Mouse (Mus musculus): ENCODE measurements at regions not wholly inside any gene's neighbourhood (a gene's known extent, or its start where the extent isn't known, plus 50 kb on each side); places are given as distances from the start of the nearest gene placed in this dataset.

GRCm38 (mm10) chr2:46678366-46678765, 1561.2 kb upstream of the Zeb2 start:
- WGBS: 66% methylated on average over 2 of the region's 2 CpGs
- DNase-seq (ENCODE audit: low spot score, missing footprints): no peak

GRCm38 (mm10) chr2:46669517-46670291, 1552.5 kb upstream of the Zeb2 start:
- no peak overlapping the region for H3K9ac ChIP-seq (ENCODE audit: low read length)
- H3K36me3 ChIP-seq (ENCODE audit: control insufficient read depth, insufficient read depth, low read length): no peaks in the 10 kb centered on the region
- no peak overlapping the region for H3K4me3 ChIP-seq (ENCODE audit: low read depth, low read length)
- DNase-seq (ENCODE audit: low spot score, missing footprints) (peak; percentile 89), ATAC-seq (ENCODE audit: low FRiP score) (peak; percentile 78)
- no peak overlapping the region for H3K4me2 ChIP-seq
- no peaks in the 10 kb centered on the region for H3K9me3 ChIP-seq (ENCODE audit: control insufficient read depth, low read length)
- H3K27me3 ChIP-seq (ENCODE audit: control insufficient read depth, insufficient read depth, low read length): no peaks in the 10 kb centered on the region
- WGBS: 44% methylated on average over 13 of the region's 13 CpGs
- H3K4me1 ChIP-seq (ENCODE audit: control insufficient read depth, insufficient read depth, low read length): peaks cover 12% of the 10 kb centered on the region; the same call in 1 of the 2 replicates
- H3K27ac ChIP-seq (ENCODE audit: low read depth, low read length): no peak overlapping the region; the same call in 1 of the 2 replicates

More at GRCm38 (mm10) chr2:46678366-46678765, 1561.2 kb upstream of the Zeb2 start:
- no peak overlapping the region for H3K27ac ChIP-seq (ENCODE audit: low read depth, low read length)
- H3K9me3 ChIP-seq (ENCODE audit: control insufficient read depth, low read length): no peaks in the 10 kb centered on the region
- H3K4me2 ChIP-seq: no peak overlapping the region
- H3K4me3 ChIP-seq (ENCODE audit: low read depth, low read length): no peak overlapping the region
- no peaks in the 10 kb centered on the region for H3K36me3 ChIP-seq (ENCODE audit: control insufficient read depth, insufficient read depth, low read length)
- no peak overlapping the region for H3K9ac ChIP-seq (ENCODE audit: low read length)
- no peak for ATAC-seq (ENCODE audit: low FRiP score)
- H3K4me1 ChIP-seq (ENCODE audit: control insufficient read depth, insufficient read depth, low read length): no peaks in the 10 kb centered on the region
- no peaks in the 10 kb centered on the region for H3K27me3 ChIP-seq (ENCODE audit: control insufficient read depth, insufficient read depth, low read length)

- no peaks in the 10 kb centered on the region for H3K9me3 ChIP-seq (ENCODE audit: control insufficient read depth, low read length)
- peaks cover 12% of the 10 kb centered on the region; the same call in 1 of the 2 replicates for H3K4me1 ChIP-seq (ENCODE audit: control insufficient read depth, insufficient read depth, low read length)
- peak; percentile 14; the same call in 1 of the 2 replicates for ATAC-seq (ENCODE audit: low FRiP score)
- no peak overlapping the region for H3K27ac ChIP-seq (ENCODE audit: low read depth, low read length)
- H3K4me3 ChIP-seq (ENCODE audit: low read depth, low read length): no peak overlapping the region
- no peaks in the 10 kb centered on the region for H3K27me3 ChIP-seq (ENCODE audit: control insufficient read depth, insufficient read depth, low read length)
- H3K36me3 ChIP-seq (ENCODE audit: control insufficient read depth, insufficient read depth, low read length): no peaks in the 10 kb centered on the region
- 23% methylated on average over 3 of the region's 3 CpGs for WGBS
- no peak overlapping the region; the same call in 1 of the 2 replicates for H3K4me2 ChIP-seq
- DNase-seq (ENCODE audit: low spot score, missing footprints): no peak
- H3K9ac ChIP-seq (ENCODE audit: low read length): no peak overlapping the region
Observed at GRCm38 (mm10) chr2:46666990-46667337, 1549.8 kb upstream of the Zeb2 start.

GRCm38 (mm10) chr2:46666084-46666989, 1549.1 kb upstream of the Zeb2 start:
- ATAC-seq (ENCODE audit: low FRiP score) (peak; percentile 61), DNase-seq (ENCODE audit: low spot score, missing footprints) (peak; percentile 87)
- no peak overlapping the region for H3K4me3 ChIP-seq (ENCODE audit: low read depth, low read length)
- no peaks in the 10 kb centered on the region for H3K36me3 ChIP-seq (ENCODE audit: control insufficient read depth, insufficient read depth, low read length)
- no peaks in the 10 kb centered on the region for H3K9me3 ChIP-seq (ENCODE audit: control insufficient read depth, low read length)
- H3K27me3 ChIP-seq (ENCODE audit: control insufficient read depth, insufficient read depth, low read length): no peaks in the 10 kb centered on the region
- H3K27ac ChIP-seq (ENCODE audit: low read depth, low read length): no peak overlapping the region
- no peak overlapping the region for H3K9ac ChIP-seq (ENCODE audit: low read length)
- 33% methylated on average over 10 of the region's 10 CpGs for WGBS
- peaks cover 12% of the 10 kb centered on the region; the same call in 1 of the 2 replicates for H3K4me1 ChIP-seq (ENCODE audit: control insufficient read depth, insufficient read depth, low read length)
- H3K4me2 ChIP-seq: peak overlapping the region; percentile 2

- H3K27me3 ChIP-seq (ENCODE audit: control insufficient read depth, insufficient read depth, low read length): no peaks in the 10 kb centered on the region
- WGBS: 85% methylated on average over 3 of the region's 3 CpGs
- no peak overlapping the region for H3K9ac ChIP-seq (ENCODE audit: low read length)
- no peaks in the 10 kb centered on the region for H3K36me3 ChIP-seq (ENCODE audit: control insufficient read depth, insufficient read depth, low read length)
- H3K4me3 ChIP-seq (ENCODE audit: low read depth, low read length): no peak overlapping the region
- no peak overlapping the region for H3K27ac ChIP-seq (ENCODE audit: low read depth, low read length)
- ATAC-seq (ENCODE audit: low FRiP score): no peak
- H3K4me2 ChIP-seq: no peak overlapping the region
- DNase-seq (ENCODE audit: low spot score, missing footprints): no peak
- peaks cover 8% of the 10 kb centered on the region; the same call in 1 of the 2 replicates for H3K4me1 ChIP-seq (ENCODE audit: control insufficient read depth, insufficient read depth, low read length)
- no peaks in the 10 kb centered on the region for H3K9me3 ChIP-seq (ENCODE audit: control insufficient read depth, low read length)
Observed at GRCm38 (mm10) chr2:46661876-46662275, 1544.7 kb upstream of the Zeb2 start.

- no peak for DNase-seq (ENCODE audit: low spot score, missing footprints)
- H3K9ac ChIP-seq (ENCODE audit: low read length): no peak overlapping the region
- no peak overlapping the region for H3K4me2 ChIP-seq
- no peaks in the 10 kb centered on the region for H3K36me3 ChIP-seq (ENCODE audit: control insufficient read depth, insufficient read depth, low read length)
- H3K9me3 ChIP-seq (ENCODE audit: control insufficient read depth, low read length): no peaks in the 10 kb centered on the region
- H3K27ac ChIP-seq (ENCODE audit: low read depth, low read length): no peak overlapping the region
- WGBS: 86% methylated on average over 3 of the region's 3 CpGs
- H3K27me3 ChIP-seq (ENCODE audit: control insufficient read depth, insufficient read depth, low read length): no peaks in the 10 kb centered on the region
- H3K4me1 ChIP-seq (ENCODE audit: control insufficient read depth, insufficient read depth, low read length): peaks cover 3% of the 10 kb centered on the region; the same call in 1 of the 2 replicates
- no peak overlapping the region for H3K4me3 ChIP-seq (ENCODE audit: low read depth, low read length)
- no peak for ATAC-seq (ENCODE audit: low FRiP score)
Observed at GRCm38 (mm10) chr2:46660577-46660976, 1543.4 kb upstream of the Zeb2 start.

GRCm38 (mm10) chr2:46655289-46655688, 1538.1 kb upstream of the Zeb2 start:
- DNase-seq (ENCODE audit: low spot score, missing footprints) (no peak), ATAC-seq (ENCODE audit: low FRiP score) (no peak)
- Histone ChIP-seq H3K36me3 (ENCODE audit: control insufficient read depth, insufficient read depth, low read length) (no peaks in the 10 kb centered on the region), H3K27me3 (ENCODE audit: control insufficient read depth, insufficient read depth, low read length) (no peaks in the 10 kb centered on the region), H3K4me2 (no peak overlapping the region), H3K9ac (ENCODE audit: low read length) (no peak overlapping the region), H3K4me1 (ENCODE audit: control insufficient read depth, insufficient read depth, low read length) (no peaks in the 10 kb centered on the region), H3K4me3 (ENCODE audit: low read depth, low read length) (no peak overlapping the region), H3K27ac (ENCODE audit: low read depth, low read length) (no peak overlapping the region), H3K9me3 (ENCODE audit: control insufficient read depth, low read length) (no peaks in the 10 kb centered on the region)
- 88% methylated on average over 1 of the region's 1 CpGs for WGBS

GRCm38 (mm10) chr2:46652616-46653015, 1535.4 kb upstream of the Zeb2 start:
- 95% methylated on average over 1 of the region's 1 CpGs for WGBS
- no peak overlapping the region for H3K4me3 ChIP-seq (ENCODE audit: low read depth, low read length)
- no peaks in the 10 kb centered on the region for H3K4me1 ChIP-seq (ENCODE audit: control insufficient read depth, insufficient read depth, low read length)
- H3K36me3 ChIP-seq (ENCODE audit: control insufficient read depth, insufficient read depth, low read length): no peaks in the 10 kb centered on the region
- no peak overlapping the region for H3K27ac ChIP-seq (ENCODE audit: low read depth, low read length)
- DNase-seq (ENCODE audit: low spot score, missing footprints): no peak
- no peaks in the 10 kb centered on the region for H3K27me3 ChIP-seq (ENCODE audit: control insufficient read depth, insufficient read depth, low read length)
- no peaks in the 10 kb centered on the region for H3K9me3 ChIP-seq (ENCODE audit: control insufficient read depth, low read length)
- H3K9ac ChIP-seq (ENCODE audit: low read length): no peak overlapping the region
- H3K4me2 ChIP-seq: no peak overlapping the region
- ATAC-seq (ENCODE audit: low FRiP score): no peak

- no peaks in the 10 kb centered on the region for H3K4me1 ChIP-seq (ENCODE audit: control insufficient read depth, insufficient read depth, low read length)
- H3K4me3 ChIP-seq (ENCODE audit: low read depth, low read length): no peak overlapping the region
- 83% methylated on average over 2 of the region's 2 CpGs for WGBS
- H3K27ac ChIP-seq (ENCODE audit: low read depth, low read length): no peak overlapping the region
- H3K9ac ChIP-seq (ENCODE audit: low read length): no peak overlapping the region
- H3K4me2 ChIP-seq: no peak overlapping the region
- no peaks in the 10 kb centered on the region for H3K9me3 ChIP-seq (ENCODE audit: control insufficient read depth, low read length)
- ATAC-seq (ENCODE audit: low FRiP score): no peak
- H3K27me3 ChIP-seq (ENCODE audit: control insufficient read depth, insufficient read depth, low read length): no peaks in the 10 kb centered on the region
- DNase-seq (ENCODE audit: low spot score, missing footprints): no peak
- H3K36me3 ChIP-seq (ENCODE audit: control insufficient read depth, insufficient read depth, low read length): no peaks in the 10 kb centered on the region
Observed at GRCm38 (mm10) chr2:46646366-46646765, 1529.2 kb upstream of the Zeb2 start.
